8 mouse cellular contexts compared by ENCODE assay signal in the genomic region with DNA sequence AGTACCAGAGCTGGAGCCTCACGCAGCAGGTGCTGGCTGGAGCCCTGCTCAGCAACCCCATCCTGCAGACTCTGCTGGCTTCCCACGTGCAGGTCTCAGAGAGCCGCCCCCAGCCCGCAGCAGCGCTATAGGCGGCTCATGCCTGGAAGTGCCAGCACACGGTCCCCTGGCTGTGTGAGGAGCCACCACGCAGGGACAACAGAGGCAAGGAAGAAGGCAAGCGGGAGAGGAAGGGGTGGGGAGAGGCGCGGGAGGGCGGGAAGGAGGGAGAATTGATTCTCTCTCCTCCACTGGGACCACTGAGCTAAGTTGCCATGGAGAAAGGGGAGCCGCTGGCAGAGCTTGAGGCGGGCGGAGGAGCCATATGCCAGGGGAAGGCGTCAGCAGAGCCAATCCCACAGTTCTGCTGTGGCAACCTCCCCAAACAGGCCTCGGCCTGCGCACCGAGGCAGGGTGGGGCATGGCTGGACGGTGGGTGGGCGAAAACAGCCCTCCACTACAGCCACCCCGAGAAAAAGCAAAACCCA.
A peak's percentile ranks its signal among the peaks of the same experiment; 100 is the strongest.
DNase-seq lines count a peak whose midpoint lies in the region; ATAC-seq and TF ChIP-seq lines count a peak whose summit lies in the region.

No protein-coding gene starts in this region.

- no peak overlapping the region for H3K9ac ChIP-seq in kidney, postnatal 0 days (ENCODE audit: low read depth, low read length)
- H3K9ac ChIP-seq in embryonic facial prominence, embryonic 11.5 days (replicated peaks; ENCODE audit: low read length), result peak overlapping the region; percentile 39
- peak overlapping the region; percentile 60 for H3K9ac ChIP-seq in hindbrain, embryonic 14.5 days
- peak overlapping the region; percentile 27; the same call in 1 of the 2 replicates for H3K9ac ChIP-seq in limb, embryonic 12.5 days (replicated peaks)

- no peak for ATAC-seq in kidney, postnatal 0 days (replicated peaks; ENCODE audit: low FRiP score, low read depth)
- ATAC-seq in embryonic facial prominence, embryonic 11.5 days (replicated peaks; ENCODE audit: insufficient number of reproducible peaks, low FRiP score, low TSS enrichment, low read depth), result peak; percentile 49; the same call in 1 of the 2 replicates
- ATAC-seq in hindbrain, embryonic 14.5 days (ENCODE audit: low FRiP score), result peak; percentile 84
- no peak for ATAC-seq in limb, embryonic 12.5 days (ENCODE audit: insufficient number of reproducible peaks, insufficient read depth, low FRiP score, low TSS enrichment, low read depth)

- 15% methylated on average over 21 of the region's 22 CpGs for WGBS in kidney, postnatal 0 days
- 11% methylated on average over 21 of the region's 22 CpGs for WGBS in embryonic facial prominence, embryonic 11.5 days
- 4% methylated on average over 22 of the region's 22 CpGs for WGBS in hindbrain, embryonic 14.5 days
- 6% methylated on average over 22 of the region's 22 CpGs for WGBS in limb, embryonic 12.5 days

- H3K4me2 ChIP-seq in kidney, postnatal 0 days (ENCODE audit: low read length), result peak overlapping the region; percentile 40
- peak overlapping the region; percentile 31 for H3K4me2 ChIP-seq in embryonic facial prominence, embryonic 11.5 days (ENCODE audit: low read depth, low read length)
- H3K4me2 ChIP-seq in hindbrain, embryonic 14.5 days (replicated peaks), result peak overlapping the region; percentile 62
- peak overlapping the region; percentile 48 for H3K4me2 ChIP-seq in limb, embryonic 12.5 days

- H3K36me3 ChIP-seq in kidney, postnatal 0 days (ENCODE audit: insufficient read depth, low read length), result no peaks in the 10 kb centered on the region
- H3K36me3 ChIP-seq in embryonic facial prominence, embryonic 11.5 days (replicated peaks; ENCODE audit: control insufficient read depth, insufficient read depth, low read depth, low read length), result no peaks in the 10 kb centered on the region
- no peaks in the 10 kb centered on the region for H3K36me3 ChIP-seq in hindbrain, embryonic 14.5 days (replicated peaks; ENCODE audit: control insufficient read depth, insufficient read depth)
- H3K36me3 ChIP-seq in limb, embryonic 12.5 days, result no peaks in the 10 kb centered on the region

- no peaks in the 10 kb centered on the region for H3K9me3 ChIP-seq in kidney, postnatal 0 days (replicated peaks; ENCODE audit: low read length)
- no peaks in the 10 kb centered on the region for H3K9me3 ChIP-seq in embryonic facial prominence, embryonic 11.5 days (replicated peaks; ENCODE audit: control insufficient read depth, low read length)
- no peaks in the 10 kb centered on the region for H3K9me3 ChIP-seq in hindbrain, embryonic 14.5 days (ENCODE audit: control insufficient read depth, low read length)
- H3K9me3 ChIP-seq in limb, embryonic 12.5 days, result no peaks in the 10 kb centered on the region

- TF ChIP-seq CTCF in kidney, postnatal 0 days (IDR thresholded peaks at IDR 0.05; ENCODE audit: low read depth), result no peak

- H3K27ac ChIP-seq in kidney, postnatal 0 days, result 0 out of 2 replicates have a peak overlapping the region, but pooled peaks have one; percentile 5
- no peak overlapping the region for H3K27ac ChIP-seq in embryonic facial prominence, embryonic 11.5 days (replicated peaks; ENCODE audit: low read depth, low read length)
- H3K27ac ChIP-seq in hindbrain, embryonic 14.5 days, result peak overlapping the region; percentile 88
- peak overlapping the region; percentile 29; the same call in 1 of the 2 replicates for H3K27ac ChIP-seq in limb, embryonic 12.5 days

- H3K4me3 ChIP-seq in kidney, postnatal 0 days (replicated peaks; ENCODE audit: low read depth, low read length), result no peak overlapping the region
- H3K4me3 ChIP-seq in embryonic facial prominence, embryonic 11.5 days (ENCODE audit: low read depth, low read length), result peak overlapping the region; percentile 11; the same call in 1 of the 2 replicates
- peak overlapping the region; percentile 29 for H3K4me3 ChIP-seq in hindbrain, embryonic 14.5 days (replicated peaks; ENCODE audit: low read length)
- peak overlapping the region; percentile 13; the same call in 1 of the 2 replicates for H3K4me3 ChIP-seq in limb, embryonic 12.5 days (replicated peaks)

- no peak for DNase-seq in kidney, postnatal 0 days (ENCODE audit: low spot score)
- DNase-seq in kidney, adult 9 months, result no peak
- peak; percentile 30 for DNase-seq in embryonic facial prominence, embryonic 11.5 days (ENCODE audit: low spot score)
- peak; percentile 74 for DNase-seq in hindbrain, embryonic 14.5 days (ENCODE audit: low spot score)
- peak; percentile 78 for DNase-seq in right cerebral cortex, postnatal 25 days
- no peak for DNase-seq in spleen, postnatal 4 days (ENCODE audit: low spot score in 2 of 2)
- DNase-seq in spleen, adult 18-20 months, result no peak

- peaks cover 11% of the 10 kb centered on the region for H3K4me1 ChIP-seq in kidney, postnatal 0 days (replicated peaks; ENCODE audit: insufficient read depth, low read length)
- peaks cover 7% of the 10 kb centered on the region for H3K4me1 ChIP-seq in embryonic facial prominence, embryonic 11.5 days (ENCODE audit: control insufficient read depth, insufficient read depth, low read length)
- H3K4me1 ChIP-seq in hindbrain, embryonic 14.5 days (replicated peaks; ENCODE audit: control insufficient read depth, insufficient read depth, low read length), result peaks cover 63% of the 10 kb centered on the region
- H3K4me1 ChIP-seq in limb, embryonic 12.5 days (replicated peaks), result peaks cover 37% of the 10 kb centered on the region

- H3K27me3 ChIP-seq in kidney, postnatal 0 days (ENCODE audit: insufficient read depth, low read length), result no peaks in the 10 kb centered on the region
- no peaks in the 10 kb centered on the region for H3K27me3 ChIP-seq in embryonic facial prominence, embryonic 11.5 days (ENCODE audit: control insufficient read depth, insufficient read depth, low read length)
- no peaks in the 10 kb centered on the region for H3K27me3 ChIP-seq in hindbrain, embryonic 14.5 days (ENCODE audit: control insufficient read depth, insufficient read depth, low read length)
- H3K27me3 ChIP-seq in limb, embryonic 12.5 days, result peaks cover 31% of the 10 kb centered on the region

Comparison
In these comparisons a context has a peak if more than half of its experiments do, and no peak if none do; other contexts are left out.
1. ATAC-seq: peak in embryonic facial prominence, embryonic 11.5 days (single experiment) and hindbrain, embryonic 14.5 days (single experiment); none in kidney, postnatal 0 days (single experiment) and limb, embryonic 12.5 days (single experiment).
2. DNase-seq: peak in embryonic facial prominence, embryonic 11.5 days (single experiment), hindbrain, embryonic 14.5 days (single experiment) and right cerebral cortex, postnatal 25 days (single experiment); none in kidney, postnatal 0 days (single experiment), kidney, adult 9 months (single experiment), spleen, postnatal 4 days (0 of 2) and spleen, adult 18-20 months (0 of 2).
3. Peak in every context shown above with its lines, with median percentiles within 50 percentile points of each other: H3K4me2 ChIP-seq.